Mouse (Mus musculus): ENCODE results near the gene Esp6. TPM values are rescaled to one million over a fixed set of nuclear protein-coding genes. Genes with fewer than 3 reads are reported as not detected.

Gene Esp6
- polyA plus RNA-seq, 1 experiment from 2014 or later, result not detected

Other genes with a start within 250 kb of the Esp6 start
- gene Crisp1, start 242.3 kb upstream of the Esp6 start, polyA plus RNA-seq (2014; fragmentation: Nextera tagmentation; extraction: Ambion mirVana), result not detected in 2 replicates
- not detected in 2 replicates for gene Esp8, start 41.5 kb upstream of the Esp6 start, polyA plus RNA-seq (2014; fragmentation: Nextera tagmentation; extraction: Ambion mirVana)
- not detected in 2 replicates for gene Esp4, start 37.1 kb downstream of the Esp6 start, polyA plus RNA-seq (2014; fragmentation: Nextera tagmentation; extraction: Ambion mirVana)
- not detected in 2 replicates for gene Esp3, start 70.6 kb downstream of the Esp6 start, polyA plus RNA-seq (2014; fragmentation: Nextera tagmentation; extraction: Ambion mirVana)
- not detected in 2 replicates for gene Esp1, start 165.6 kb downstream of the Esp6 start, polyA plus RNA-seq (2014; fragmentation: Nextera tagmentation; extraction: Ambion mirVana)
- gene Crisp2, start 245.5 kb downstream of the Esp6 start, polyA plus RNA-seq (2014; fragmentation: Nextera tagmentation; extraction: Ambion mirVana), result not detected in 2 replicates
- gene Rhag, start 249.6 kb downstream of the Esp6 start, polyA plus RNA-seq (2014; fragmentation: Nextera tagmentation; extraction: Ambion mirVana), result 7.7 and 8.0 TPM in 2 replicates

Measured in hindbrain, embryonic 11.5 days (tissue).